Mouse (Mus musculus) spleen, postnatal 0 days (tissue): ENCODE measurements around the gene Zfp36l2. TPM values are rescaled to one million over a fixed set of nuclear protein-coding genes. Genes with fewer than 3 reads are reported as not detected.

Experiments
- polyA plus RNA-seq: library from polyadenylated mRNA; unstranded; fragments of >200 nt; fragmentation: Nextera tagmentation; extraction: Ambion mirVana; gene quantifications from 2 replicates; pipeline ENCODE4 v1.2.1, GENCODE M21; 2015

Zfp36l2 gene
- 24.3 and 27.2 TPM in 2 replicates for polyA plus RNA-seq

GRCm38 (mm10) chr17:84187727-84188373, at the start of gene Zfp36l2:
Gene Zfp36l2 (minus strand): TSS chr17:84187947.

